Mouse (Mus musculus) hematopoietic stem cell, adult 5-6 weeks (primary cell): ENCODE results near the gene Tmem169. TPM values are rescaled to one million over a fixed set of nuclear protein-coding genes. Genes with fewer than 3 reads are reported as not detected.
A peak's percentile ranks its signal among the peaks of the same experiment; 100 is the strongest.

ENCODE experiments used
- ATAC-seq, 2 experiments: fragments of 125-278 bp in 1 of 2; replicated peaks in 1 of 2; 2 replicates each; pipeline ENCODE4 v1.8.0; 2016 to 2017; ENCODE audit warnings: inconsistent platforms in 2 of 2, mild to moderate bottlenecking in 2 of 2, moderate number of reproducible peaks in 2 of 2, low read depth in 1 of 2, moderate TSS enrichment in 1 of 2; ENCODE audit not compliant: low FRiP score in 2 of 2, poor library complexity in 2 of 2, severe bottlenecking in 2 of 2, insufficient read depth in 1 of 2, low TSS enrichment in 1 of 2
- total RNA-seq: library from RNA; stranded (forward); fragments of 172-1452, 232-1000 nt; gene quantifications from 2 replicates; pipeline ENCODE4 v1.2.3, GENCODE M21; 2017

Gene Tmem169
- total RNA-seq, 1 experiment from 2014 or later: not detected

- ATAC-seq: no peak
Measured at GRCm38 (mm10) chr1:72256381-72257256, 27.6 kb upstream of the Tmem169 start.

DNA sequence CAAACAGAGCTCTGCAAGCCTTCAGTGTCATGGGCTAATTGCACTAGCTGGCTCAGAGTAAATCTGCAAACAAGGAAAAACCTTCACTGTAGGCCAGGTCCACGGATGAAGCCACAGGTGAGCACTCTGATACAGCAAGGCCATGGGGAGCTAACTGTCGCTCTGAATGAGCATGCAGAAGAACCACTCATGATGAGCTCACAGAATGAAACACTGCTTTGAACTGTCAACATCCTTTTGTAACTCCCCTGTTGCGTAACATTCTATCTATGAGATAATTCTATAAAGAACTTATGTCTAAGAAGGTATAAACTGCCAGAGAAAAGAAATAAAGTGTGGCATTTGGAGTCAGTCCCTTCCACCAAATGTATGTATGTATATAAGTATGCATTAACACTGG is 21.1 kb upstream of the Tmem169 start:
- no peak for ATAC-seq

DNA sequence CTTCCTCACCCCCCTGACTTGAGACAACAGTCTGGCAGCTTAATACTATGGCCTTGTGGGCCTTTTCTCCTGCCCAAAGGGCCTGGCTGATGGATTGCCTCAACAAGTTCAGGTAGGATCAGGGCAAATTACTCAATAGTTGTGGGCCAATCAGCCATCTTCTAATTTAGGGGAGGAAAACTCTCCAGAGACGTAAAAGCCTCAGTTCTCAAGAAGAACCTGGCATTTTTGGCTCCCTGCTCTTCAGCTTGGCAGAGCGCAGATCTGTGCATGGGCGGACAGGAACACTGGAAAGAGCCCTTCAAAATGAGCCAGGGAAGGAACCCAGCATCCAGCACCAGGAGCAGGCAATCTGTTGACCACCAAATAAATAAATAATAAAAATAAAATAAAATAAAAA is 6.1 kb upstream of the Tmem169 start:
- ATAC-seq: no peak

- ATAC-seq: no peak
Measured at GRCm38 (mm10) chr1:72282604-72283003, 1.6 kb upstream of the Tmem169 start.

DNA sequence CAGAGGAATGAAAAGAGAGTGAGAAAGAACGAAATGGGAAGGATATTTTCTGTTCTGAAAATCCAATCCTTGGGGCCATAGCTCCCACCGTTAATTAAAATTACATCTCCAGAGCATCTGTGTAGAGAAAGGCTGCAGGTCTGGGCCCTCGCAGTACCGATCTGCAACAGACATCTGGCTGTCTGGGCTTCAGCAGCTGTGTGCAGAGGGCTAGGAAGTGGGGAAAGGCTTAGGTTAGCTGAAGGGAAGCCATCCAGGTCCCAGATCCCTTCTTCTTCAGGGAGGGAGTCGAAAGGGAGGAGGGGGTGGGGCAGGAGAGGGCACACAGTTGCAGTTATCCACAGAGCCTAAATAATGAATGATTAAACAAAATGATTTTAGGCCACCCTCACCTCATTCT is 370 bp downstream of the Tmem169 start:
- ATAC-seq: no peak

DNA sequence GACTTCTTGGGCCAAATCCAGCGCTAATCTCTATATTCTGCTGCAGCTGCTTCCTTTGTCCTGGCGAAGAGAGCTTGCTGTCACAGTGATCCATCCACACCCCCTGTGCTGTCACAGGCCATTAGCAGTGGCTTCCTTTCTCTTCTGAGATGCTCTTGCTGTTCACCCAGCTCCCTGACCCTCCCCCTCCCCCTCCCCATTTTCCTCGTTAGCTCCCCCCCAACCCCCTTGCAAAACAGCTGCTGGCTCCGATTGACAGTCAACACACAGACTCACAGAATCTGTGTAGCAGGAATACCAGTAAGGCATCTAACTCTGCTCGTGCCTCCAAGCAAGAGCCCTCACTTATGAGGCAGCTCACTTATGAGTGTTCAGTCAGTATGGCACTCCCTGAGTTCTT is 2.7 kb downstream of the Tmem169 start:
- no peak for ATAC-seq

- no peak for ATAC-seq
Measured at GRCm38 (mm10) chr1:72287893-72288292, 3.7 kb downstream of the Tmem169 start.

DNA sequence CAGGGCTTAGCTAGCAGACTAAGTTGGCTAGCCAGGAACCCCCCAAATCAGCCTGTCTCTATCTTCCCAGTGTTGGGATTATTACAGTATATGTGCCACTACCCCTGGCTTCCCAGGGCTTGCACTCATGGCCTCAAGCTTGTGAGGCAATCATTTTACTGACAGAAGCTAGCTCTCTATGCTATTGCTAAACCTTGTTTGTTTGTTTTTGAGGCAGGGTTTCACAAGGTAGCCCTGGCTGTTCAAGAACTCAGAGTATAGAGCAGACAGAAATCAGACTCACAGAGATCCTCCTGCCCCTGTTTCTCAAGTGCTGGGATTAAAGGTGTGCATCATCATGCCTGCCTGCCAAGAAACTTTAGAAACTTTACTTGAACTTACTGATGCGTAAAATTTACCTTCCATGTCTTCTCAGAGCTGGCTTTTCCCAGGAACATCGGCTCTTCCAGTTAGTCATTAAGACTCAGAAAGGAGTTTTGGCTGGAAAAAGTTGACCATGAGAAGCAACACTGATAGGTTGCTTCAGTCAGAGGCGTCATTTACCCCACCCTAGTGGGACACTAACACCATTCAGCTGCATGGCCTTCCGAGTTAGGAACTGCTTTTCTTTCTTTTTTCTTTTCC is 4.5 kb downstream of the Tmem169 start:
- ATAC-seq: no peak

GRCm38 (mm10) chr1:72290896-72291295 is 6.7 kb downstream of the Tmem169 start:
- ATAC-seq: no peak

DNA sequence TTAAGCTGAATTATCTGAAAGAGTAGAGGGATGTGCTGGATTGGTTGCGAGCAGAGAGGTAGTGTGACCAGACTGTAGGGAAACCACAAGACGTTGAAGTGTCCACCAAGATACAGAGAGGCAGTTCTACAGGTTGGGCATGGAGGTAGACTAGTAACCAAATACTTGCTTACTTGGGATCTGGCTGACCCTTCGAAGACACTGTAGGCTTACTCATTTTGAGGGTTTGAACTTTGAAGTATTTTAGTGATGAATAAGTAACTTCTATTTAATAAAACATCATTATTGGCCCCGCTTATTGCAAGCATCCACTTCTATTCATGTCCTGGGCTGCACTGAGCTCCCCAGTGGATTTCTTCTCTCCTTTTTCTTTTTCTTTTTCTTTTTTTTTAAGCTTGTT is 7.3 kb downstream of the Tmem169 start:
- no peak for ATAC-seq

DNA sequence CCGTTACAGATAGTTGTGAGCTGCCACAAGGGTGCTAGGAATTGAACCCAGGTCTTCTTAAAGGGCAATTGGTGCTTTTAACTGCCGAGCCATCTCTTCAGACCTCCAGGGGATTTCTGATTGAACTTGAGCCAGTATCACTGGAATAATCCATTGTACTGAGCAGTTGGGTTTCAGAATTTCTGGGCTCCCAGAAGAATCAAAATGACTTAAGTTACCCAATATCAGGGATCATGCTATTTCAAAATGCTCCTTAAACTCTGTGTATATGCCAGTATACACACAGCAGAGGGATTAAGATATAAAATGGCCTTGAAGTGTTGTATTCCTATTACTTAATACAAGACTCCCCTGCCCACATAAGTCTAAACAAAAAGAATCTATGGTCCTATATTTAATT is 7.8 kb downstream of the Tmem169 start:
- ATAC-seq: no peak

DNA sequence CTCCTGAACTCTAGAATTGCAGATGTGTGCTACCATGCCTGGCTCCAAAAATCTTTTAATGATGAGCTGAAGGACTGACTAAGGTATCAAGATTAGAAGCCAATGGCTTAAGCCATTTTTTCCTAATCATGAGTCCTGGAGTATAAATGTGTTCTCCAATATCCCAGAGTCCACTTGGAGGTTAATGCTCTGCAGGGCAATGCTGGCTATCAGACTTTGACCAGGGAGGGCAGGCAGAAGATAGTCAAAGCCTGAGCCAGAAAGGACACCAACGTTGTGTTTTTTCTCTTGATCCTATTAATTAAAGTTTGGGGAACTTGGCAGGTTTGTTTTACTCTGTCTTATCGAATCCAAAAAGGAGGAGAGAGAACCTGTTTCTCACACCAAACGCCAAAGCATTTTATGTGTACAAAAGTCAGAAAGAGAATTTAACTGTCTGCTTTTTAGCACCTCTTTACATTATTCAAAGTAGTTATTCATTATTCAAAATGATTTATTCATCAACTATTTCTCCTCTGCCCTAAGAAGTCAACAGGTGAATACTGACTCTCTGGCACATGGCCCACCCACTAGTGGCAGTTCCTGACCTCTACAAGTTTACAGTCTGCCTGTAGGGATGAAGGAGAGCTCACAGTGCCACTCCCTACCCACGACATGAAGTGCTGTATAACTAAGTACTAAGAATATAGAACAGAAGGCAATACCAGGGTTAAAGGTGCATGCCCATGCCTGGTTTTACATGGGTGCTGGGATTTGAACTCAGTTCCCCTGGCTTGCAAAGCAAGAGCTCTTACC is 9.9 kb downstream of the Tmem169 start:
- ATAC-seq: no peak

DNA sequence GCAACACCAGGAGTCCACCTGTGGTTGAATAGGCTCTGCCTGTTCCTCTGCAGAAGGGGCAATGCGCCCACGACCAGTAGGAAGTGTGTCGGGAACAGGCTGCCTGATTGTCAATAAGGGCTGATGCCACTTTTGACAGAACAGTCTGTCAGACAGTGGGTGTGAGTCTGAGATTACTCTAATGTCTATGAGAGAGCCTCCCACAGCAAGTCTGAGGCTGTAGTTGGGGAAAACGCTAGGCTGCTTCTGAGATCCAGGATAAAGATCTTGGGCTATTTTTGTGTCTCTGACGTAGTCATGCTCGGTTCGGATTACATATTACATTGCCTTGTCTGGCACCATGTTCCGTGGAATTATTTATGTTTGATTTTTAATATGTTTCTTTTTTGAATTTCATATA is 11.6 kb downstream of the Tmem169 start:
- ATAC-seq: no peak

DNA sequence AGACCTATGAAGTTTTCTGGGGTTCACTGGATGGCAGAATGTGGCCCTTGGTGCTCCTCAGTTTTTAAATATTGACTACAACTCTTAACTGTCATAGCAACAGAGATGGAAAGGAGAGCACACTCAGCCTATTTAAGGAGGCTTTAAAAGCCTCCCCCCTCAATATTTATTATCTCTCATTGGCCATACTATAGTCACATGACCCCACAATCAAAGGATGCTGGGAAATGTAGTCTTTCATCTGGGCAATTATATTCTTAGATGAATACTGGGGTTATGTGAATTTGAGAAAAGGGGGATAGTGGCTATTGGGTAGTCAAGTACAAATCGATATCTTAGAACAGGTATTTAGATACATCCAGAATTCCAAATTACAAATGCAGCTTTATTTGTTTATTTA is 17.7 kb downstream of the Tmem169 start:
- no peak for ATAC-seq

- ATAC-seq: no peak
Measured at GRCm38 (mm10) chr1:72306241-72306640, 22.1 kb downstream of the Tmem169 start.

DNA sequence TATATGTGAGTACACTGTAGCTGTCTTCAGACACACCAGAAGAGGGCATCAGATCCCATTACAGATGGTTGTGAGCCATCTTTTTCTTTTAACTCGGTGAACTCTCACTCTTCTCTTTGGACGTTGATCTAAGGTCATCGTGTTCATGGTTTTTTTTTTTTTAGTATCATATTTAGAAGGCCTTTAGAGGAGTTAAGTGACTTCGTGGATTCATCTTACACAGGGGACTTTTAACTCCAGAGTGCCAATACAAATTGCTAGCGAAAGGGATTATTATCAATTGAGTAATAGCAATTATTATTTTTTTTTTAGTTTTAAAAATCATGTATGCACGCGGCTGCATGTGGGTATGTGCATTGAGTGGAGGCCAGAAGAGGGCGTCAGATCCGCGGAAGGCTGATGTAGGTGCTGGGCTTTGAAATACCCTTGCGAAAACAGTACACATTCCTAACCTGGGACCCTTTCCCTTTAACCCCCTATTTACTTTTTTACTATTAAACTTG is 22.6 kb downstream of the Tmem169 start:
- ATAC-seq: peak; percentile 67 to 70; a peak in 3 of 4 replicates

DNA sequence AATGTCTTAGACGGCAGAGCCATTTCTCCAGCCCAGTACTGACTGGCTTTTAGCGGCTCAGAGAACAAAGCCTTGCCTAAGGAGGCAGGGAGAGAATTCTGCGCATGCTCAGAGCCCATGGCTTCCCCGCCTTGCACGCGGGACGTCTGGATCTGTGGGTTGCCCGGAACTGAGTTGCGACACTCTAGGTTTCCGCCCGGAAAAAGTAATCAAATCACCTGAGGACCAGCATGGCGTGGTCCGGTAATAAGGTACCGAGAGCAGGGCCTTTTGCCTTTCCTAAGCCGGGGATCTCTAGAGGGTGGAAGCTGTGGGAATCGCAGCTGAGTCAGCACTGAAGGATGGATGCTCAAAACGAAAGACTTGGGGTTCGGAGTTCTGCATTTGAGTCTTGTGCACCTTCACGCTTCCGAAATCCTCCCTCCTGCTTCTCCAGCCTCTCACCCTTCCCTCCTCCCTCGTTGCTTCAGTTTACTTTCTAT is 23.2 kb downstream of the Tmem169 start, which contains the start of gene Xrcc5:
Xrcc5 (plus strand) TSS at position 105 of the 482 bp plus-strand sequence.
- ATAC-seq: peak; percentile 96

- ATAC-seq: no peak
Measured at GRCm38 (mm10) chr1:72308919-72309318, 24.8 kb downstream of the Tmem169 start.
